Comparison of ENCODE assay signal across 23 mouse cellular contexts in genomic region chr10:81492606-81493240, GRCm38 (mm10). TPM values are rescaled to one million over a fixed set of nuclear protein-coding genes. Genes with fewer than 3 reads are reported as not detected.
A peak's percentile ranks its signal among the peaks of the same experiment; 100 is the strongest.
DNase-seq lines count a peak whose midpoint lies in the region; ATAC-seq and TF ChIP-seq lines count a peak whose summit lies in the region.
"Had no signal": no experiment of that assay in that cellular context is flagged by ENCODE, and none has a peak within 500 bp of the region (broad histone marks: within the 10 kb centered on the region; RNA-seq: fewer than 3 reads in every experiment).

No protein-coding gene starts in this region.

- no peak for ATAC-seq in hindbrain, embryonic 16.5 days
- no peak for ATAC-seq in megakaryocyte-erythroid progenitor cell, adult 5-6 weeks (replicated peaks; ENCODE audit: low FRiP score, low TSS enrichment, poor library complexity, severe bottlenecking)
- ATAC-seq: forebrain, embryonic 13.5 days; inflammation-experienced regulatory T-cells, adult 6 months had no signal

- H3K4me1 ChIP-seq in hindbrain, embryonic 10.5 days (replicated peaks), result peaks cover 32% of the 10 kb centered on the region
- H3K4me1 ChIP-seq in hindbrain, embryonic 16.5 days (ENCODE audit: control insufficient read depth, insufficient read depth, low read depth, low read length), result peaks cover 24% of the 10 kb centered on the region
- H3K4me1 ChIP-seq in E14TG2a.4 (replicated peaks; ENCODE audit: low read depth, low read length), result peaks cover 84% of the 10 kb centered on the region
- peaks cover 36% of the 10 kb centered on the region for H3K4me1 ChIP-seq in embryonic facial prominence, embryonic 10.5 days

- H3K27me3 ChIP-seq in hindbrain, embryonic 10.5 days (ENCODE audit: insufficient read depth, poor library complexity, severe bottlenecking), result no peaks in the 10 kb centered on the region
- no peaks in the 10 kb centered on the region for H3K27me3 ChIP-seq in hindbrain, embryonic 16.5 days (replicated peaks; ENCODE audit: control insufficient read depth, insufficient read depth, low read length)
- no peaks in the 10 kb centered on the region for H3K27me3 ChIP-seq in E14TG2a.4 (ENCODE audit: insufficient read depth, low read length)
- H3K27me3 ChIP-seq in embryonic facial prominence, embryonic 10.5 days (replicated peaks; ENCODE audit: low read depth, poor library complexity, severe bottlenecking), result no peaks in the 10 kb centered on the region
- H3K27me3 ChIP-seq: CH12.LX; embryonic facial prominence, embryonic 12.5 days; forebrain, embryonic 13.5 days; heart, embryonic 13.5 days; hindbrain, embryonic 15.5 days had no signal

- H3K4me2 ChIP-seq in hindbrain, embryonic 16.5 days (ENCODE audit: low read length), result no peak overlapping the region
- H3K4me2 ChIP-seq: embryonic facial prominence, embryonic 12.5 days; forebrain, embryonic 13.5 days; heart, embryonic 13.5 days; hindbrain, embryonic 15.5 days had no signal

- no peak for TF ChIP-seq CTCF in E14TG2a.4 (conservative IDR thresholded peaks at IDR 0.05; ENCODE audit: low read length)

- H3K36me3 ChIP-seq in hindbrain, embryonic 10.5 days, result peaks cover 65% of the 10 kb centered on the region
- H3K36me3 ChIP-seq in hindbrain, embryonic 16.5 days (ENCODE audit: control insufficient read depth, insufficient read depth, low read length), result peaks cover 34% of the 10 kb centered on the region
- peaks cover 74% of the 10 kb centered on the region for H3K36me3 ChIP-seq in E14TG2a.4 (ENCODE audit: insufficient read depth, low read length)
- H3K36me3 ChIP-seq in embryonic facial prominence, embryonic 10.5 days (replicated peaks), result peaks cover 67% of the 10 kb centered on the region

- DNase-seq in cerebellum, adult 9-10 months, result peak; percentile 36
- DNase-seq in cerebellum, postnatal 4 days (ENCODE audit: low spot score in 2 of 2), result no peak
- DNase-seq in hindbrain, embryonic 10.5 days (ENCODE audit: low spot score), result no peak
- DNase-seq in embryonic facial prominence, embryonic 10.5 days (ENCODE audit: low spot score), result no peak
- no peak for DNase-seq in adrenal gland, adult 8-10 months
- DNase-seq: adrenal gland, postnatal 10 days; cerebellum, adult 18-20 months; embryo, embryonic 11 days; gastrocnemius, adult 2 months; gastrocnemius, postnatal 25 days; heart, postnatal 4 days; kidney, adult 11 months; kidney, adult 9 months had no signal

- no peak overlapping the region for H3K27ac ChIP-seq in hindbrain, embryonic 10.5 days
- no peak overlapping the region for H3K27ac ChIP-seq in hindbrain, embryonic 16.5 days (ENCODE audit: low read depth, low read length)
- H3K27ac ChIP-seq in embryonic facial prominence, embryonic 10.5 days (replicated peaks), result 0 out of 2 replicates have a peak overlapping the region, but pooled peaks have one; percentile 12
- H3K27ac ChIP-seq: embryonic facial prominence, embryonic 12.5 days; forebrain, embryonic 13.5 days; gastrocnemius, adult 2 months; heart, embryonic 13.5 days; hindbrain, embryonic 15.5 days had no signal

- H3K4me3 ChIP-seq in hindbrain, embryonic 10.5 days, result peak overlapping the region; percentile 25; the same call in 1 of the 2 replicates
- H3K4me3 ChIP-seq in hindbrain, embryonic 16.5 days (ENCODE audit: low read length), result no peak overlapping the region
- peak overlapping the region; percentile 39 for H3K4me3 ChIP-seq in E14TG2a.4 (replicated peaks; ENCODE audit: low read length)
- H3K4me3 ChIP-seq in embryonic facial prominence, embryonic 10.5 days, result no peak overlapping the region
- H3K4me3 ChIP-seq: embryonic facial prominence, embryonic 12.5 days; forebrain, embryonic 13.5 days; gastrocnemius, adult 2 months; heart, embryonic 13.5 days; hindbrain, embryonic 15.5 days had no signal

- H3K9ac ChIP-seq in hindbrain, embryonic 16.5 days (ENCODE audit: low read depth, low read length), result no peak overlapping the region
- H3K9ac ChIP-seq: embryonic facial prominence, embryonic 12.5 days; forebrain, embryonic 13.5 days; heart, embryonic 13.5 days; hindbrain, embryonic 15.5 days had no signal

- 91% methylated on average over 11 of the region's 11 CpGs for WGBS in hindbrain, embryonic 10.5 days
- 85% methylated on average over 11 of the region's 11 CpGs for WGBS in hindbrain, embryonic 16.5 days
- WGBS in embryonic facial prominence, embryonic 10.5 days, result 83% methylated on average over 11 of the region's 11 CpGs

- no peaks in the 10 kb centered on the region for H3K9me3 ChIP-seq in hindbrain, embryonic 10.5 days
- no peaks in the 10 kb centered on the region for H3K9me3 ChIP-seq in hindbrain, embryonic 16.5 days (ENCODE audit: control insufficient read depth, low read length)
- H3K9me3 ChIP-seq in E14TG2a.4 (ENCODE audit: low read length), result no peaks in the 10 kb centered on the region
- no peaks in the 10 kb centered on the region for H3K9me3 ChIP-seq in embryonic facial prominence, embryonic 10.5 days
- H3K9me3 ChIP-seq: embryonic facial prominence, embryonic 12.5 days; forebrain, embryonic 13.5 days; heart, embryonic 13.5 days; hindbrain, embryonic 15.5 days had no signal

RNA-seq across cellular contexts. Expression of gene Ncln, which starts 3.5 kb away (rescaled TPM):
- 87.4 and 92.6 TPM in 2 replicates for polyA plus RNA-seq in hindbrain, embryonic 10.5 days (2016; fragmentation: Nextera tagmentation; extraction: Ambion mirVana)
- 68.9 and 82.7 TPM in 2 replicates for polyA plus RNA-seq in hindbrain, embryonic 16.5 days (2015; fragmentation: Nextera tagmentation; extraction: Ambion mirVana)
- 85.2 and 94.3 TPM in 2 replicates for polyA plus RNA-seq in embryonic facial prominence, embryonic 10.5 days (2016; fragmentation: Nextera tagmentation; extraction: Ambion mirVana)
- total RNA-seq in megakaryocyte-erythroid progenitor cell, adult 5-6 weeks (2014; fragmentation: Nextera tagmentation), result 91.4 and 117 TPM in 2 replicates
- total RNA-seq in megakaryocyte-erythroid progenitor cell, adult 5-6 weeks (2017), result 42.4 and 71.2 TPM in 2 replicates
- total RNA-seq in adrenal gland, adult 8-10 months (2022), result 100 to 1,000 TPM; 115 to 136 (median 123) TPM

RNA-seq across cellular contexts. Expression of gene S1pr4, which starts 7.2 kb away (rescaled TPM):
- 0.39 and 0.42 TPM in 2 replicates for polyA plus RNA-seq in hindbrain, embryonic 10.5 days (2016; fragmentation: Nextera tagmentation; extraction: Ambion mirVana)
- 0.65 and 0.79 TPM in 2 replicates for polyA plus RNA-seq in hindbrain, embryonic 16.5 days (2015; fragmentation: Nextera tagmentation; extraction: Ambion mirVana)
- 0.28 and 0.51 TPM in 2 replicates for polyA plus RNA-seq in embryonic facial prominence, embryonic 10.5 days (2016; fragmentation: Nextera tagmentation; extraction: Ambion mirVana)
- 19.0 and 22.2 TPM in 2 replicates for total RNA-seq in megakaryocyte-erythroid progenitor cell, adult 5-6 weeks (2014; fragmentation: Nextera tagmentation)
- 17.2 and 18.9 TPM in 2 replicates for total RNA-seq in megakaryocyte-erythroid progenitor cell, adult 5-6 weeks (2017)
- total RNA-seq in adrenal gland, adult 8-10 months (2022), result 1 to 10 TPM in 2 of 4 experiments, under 1 TPM in 2; 0.56 to 1.7 (median 0.92) TPM

RNA-seq across cellular contexts. Expression of gene Celf5, which starts 10.2 kb away (rescaled TPM):
- polyA plus RNA-seq in hindbrain, embryonic 10.5 days (2016; fragmentation: Nextera tagmentation; extraction: Ambion mirVana), result 3.1 and 12.9 TPM in 2 replicates
- 60.1 and 63.6 TPM in 2 replicates for polyA plus RNA-seq in hindbrain, embryonic 16.5 days (2015; fragmentation: Nextera tagmentation; extraction: Ambion mirVana)
- 1.2 and 2.3 TPM in 2 replicates for polyA plus RNA-seq in embryonic facial prominence, embryonic 10.5 days (2016; fragmentation: Nextera tagmentation; extraction: Ambion mirVana)
- total RNA-seq in megakaryocyte-erythroid progenitor cell, adult 5-6 weeks (2014; fragmentation: Nextera tagmentation), result 0.32 TPM in 1 of 2 replicates, not detected in the other
- total RNA-seq in megakaryocyte-erythroid progenitor cell, adult 5-6 weeks (2017), result 0.38 TPM in 1 of 2 replicates, not detected in the other
- 1 to 10 TPM in 3 of 4 experiments, under 1 TPM in 1; 0.17 to 2.5 (median 1.7) TPM for total RNA-seq in adrenal gland, adult 8-10 months (2022)
- total RNA-seq: granulocyte monocyte progenitor cell, adult 5-6 weeks had no signal

RNA-seq across cellular contexts. Expression of gene Gna15, which starts 31.3 kb away (rescaled TPM):
- polyA plus RNA-seq in hindbrain, embryonic 10.5 days (2016; fragmentation: Nextera tagmentation; extraction: Ambion mirVana), result 0.63 and 1.6 TPM in 2 replicates
- polyA plus RNA-seq in hindbrain, embryonic 16.5 days (2015; fragmentation: Nextera tagmentation; extraction: Ambion mirVana), result 0.81 and 1.1 TPM in 2 replicates
- polyA plus RNA-seq in embryonic facial prominence, embryonic 10.5 days (2016; fragmentation: Nextera tagmentation; extraction: Ambion mirVana), result 1.2 and 1.3 TPM in 2 replicates
- 41.4 and 48.1 TPM in 2 replicates for total RNA-seq in megakaryocyte-erythroid progenitor cell, adult 5-6 weeks (2014; fragmentation: Nextera tagmentation)
- total RNA-seq in megakaryocyte-erythroid progenitor cell, adult 5-6 weeks (2017), result 42.6 and 45.2 TPM in 2 replicates
- total RNA-seq in adrenal gland, adult 8-10 months (2022), result 1 to 10 TPM in 3 of 4 experiments, under 1 TPM in 1; 0.70 to 2.2 (median 1.6) TPM

RNA-seq across cellular contexts. Expression of gene Nfic, which starts 37.3 kb away (rescaled TPM):
- polyA plus RNA-seq in hindbrain, embryonic 10.5 days (2016; fragmentation: Nextera tagmentation; extraction: Ambion mirVana), result 10.5 and 16.0 TPM in 2 replicates
- 24.5 and 34.5 TPM in 2 replicates for polyA plus RNA-seq in hindbrain, embryonic 16.5 days (2015; fragmentation: Nextera tagmentation; extraction: Ambion mirVana)
- polyA plus RNA-seq in embryonic facial prominence, embryonic 10.5 days (2016; fragmentation: Nextera tagmentation; extraction: Ambion mirVana), result 12.5 and 20.2 TPM in 2 replicates
- 10.6 and 15.9 TPM in 2 replicates for total RNA-seq in megakaryocyte-erythroid progenitor cell, adult 5-6 weeks (2014; fragmentation: Nextera tagmentation)
- 3.0 and 3.4 TPM in 2 replicates for total RNA-seq in megakaryocyte-erythroid progenitor cell, adult 5-6 weeks (2017)
- total RNA-seq in adrenal gland, adult 8-10 months (2022), result 100 to 1,000 TPM; 113 to 191 (median 144) TPM

Comparison
In these comparisons a context has a peak if more than half of its experiments do, and no peak if none do; other contexts are left out.
1. H3K4me3 ChIP-seq: peak in hindbrain, embryonic 10.5 days (single experiment) and E14TG2a.4 (single experiment); none in hindbrain, embryonic 16.5 days (single experiment) and embryonic facial prominence, embryonic 10.5 days (single experiment).